Mouse (Mus musculus) cerebellum, adult 2 months (tissue): ENCODE results near the gene Fgd2.

Experiments used
- CTCF ChIP-seq: fragments of 200-500 bp; IDR thresholded peaks from 2 replicates; pipeline ENCODE4 v1.5.1; 2011; ENCODE audit warnings: low read depth, mild to moderate bottlenecking, control low read depth, low read length, moderate library complexity, borderline replicate concordance; ENCODE audit not compliant: insufficient read depth
- POLR2A ChIP-seq: fragments of 200-500 bp; IDR thresholded peaks from 2 replicates; pipeline ENCODE4 v1.6.1; 2011; ENCODE audit warnings: low read length, control low read depth, borderline replicate concordance; ENCODE audit not compliant: insufficient read depth

- TF ChIP-seq CTCF: no peak
- TF ChIP-seq POLR2A: no peak
Observed at GRCm38 (mm10) chr17:29419976-29420739, 59.4 kb downstream of the Fgd2 start.
